Mouse (Mus musculus): ENCODE data around the gene Rps29. TPM values are rescaled to one million over a fixed set of nuclear protein-coding genes. Genes with fewer than 3 reads are reported as not detected.

Rps29 gene
- polyA plus RNA-seq, 1 experiment, result 1,436 TPM

- TF ChIP-seq POLR2A (IDR thresholded peaks at IDR 0.05; ENCODE audit: borderline replicate concordance, control insufficient read depth, low read depth, low read length), result peak; percentile 39; the same call in 1 of the 2 replicates
- no peak for TF ChIP-seq CTCF (IDR thresholded peaks at IDR 0.05; ENCODE audit: control insufficient read depth, insufficient read depth, low read length)
- H3K4me1 ChIP-seq (ENCODE audit: control insufficient read depth, insufficient read depth, low read length), result no peaks in the 10 kb centered on the region; the same call in 1 of the 2 replicates
- peak overlapping the region; percentile 98 for H3K4me3 ChIP-seq (replicated peaks; ENCODE audit: control insufficient read depth, low read depth, low read length)
- H3K27ac ChIP-seq (ENCODE audit: control insufficient read depth, insufficient read depth, low read depth, low read length, poor library complexity), result peak overlapping the region; percentile 98
- whole genome bisulfite sequencing, result under 1% methylated on average over 92 of the region's 94 CpGs
Measured at GRCm38 (mm10) chr12:69197378-69198163, 38.6 kb upstream of the Rps29 start.

- Histone ChIP-seq H3K27ac (ENCODE audit: control insufficient read depth, insufficient read depth, low read depth, low read length, poor library complexity) (peak within 1 kb of the TSS; percentile 98), H3K4me1 (ENCODE audit: control insufficient read depth, insufficient read depth, low read length) (no peaks in the 10 kb centered on the region; the same call in 1 of the 2 replicates), H3K4me3 (replicated peaks; ENCODE audit: control insufficient read depth, low read depth, low read length) (peak within 1 kb of the TSS; percentile 98)
- TF ChIP-seq CTCF (IDR thresholded peaks at IDR 0.05; ENCODE audit: control insufficient read depth, insufficient read depth, low read length), result no peak
- peak; percentile 79; the same call in 1 of the 2 replicates for TF ChIP-seq POLR2A (IDR thresholded peaks at IDR 0.05; ENCODE audit: borderline replicate concordance, control insufficient read depth, low read depth, low read length)
- under 1% methylated on average over 75 of the region's 75 CpGs for WGBS
Measured at GRCm38 (mm10) chr12:69196444-69197377, 37.7 kb upstream of the Rps29 start, which contains the start of gene Gm49383. Gene Gm49383, minus strand, starts transcription at chr12:69197104.

- WGBS, result 90% methylated on average over 2 of the region's 2 CpGs
- Histone ChIP-seq H3K4me1 (ENCODE audit: control insufficient read depth, insufficient read depth, low read length) (no peaks in the 10 kb centered on the region), H3K27ac (ENCODE audit: control insufficient read depth, insufficient read depth, low read depth, low read length, poor library complexity) (no peak overlapping the region), H3K4me3 (replicated peaks; ENCODE audit: control insufficient read depth, low read depth, low read length) (no peak overlapping the region)
- TF ChIP-seq POLR2A (IDR thresholded peaks at IDR 0.05; ENCODE audit: borderline replicate concordance, control insufficient read depth, low read depth, low read length) (no peak), CTCF (IDR thresholded peaks at IDR 0.05; ENCODE audit: control insufficient read depth, insufficient read depth, low read length) (no peak)
Measured at GRCm38 (mm10) chr12:69192637-69193036, 33.7 kb upstream of the Rps29 start.

GRCm38 (mm10) chr12:69191396-69191795, 32.4 kb upstream of the Rps29 start:
- TF ChIP-seq POLR2A (IDR thresholded peaks at IDR 0.05; ENCODE audit: borderline replicate concordance, control insufficient read depth, low read depth, low read length), result no peak
- 72% methylated on average over 5 of the region's 5 CpGs for WGBS
- Histone ChIP-seq H3K4me3 (replicated peaks; ENCODE audit: control insufficient read depth, low read depth, low read length) (no peak overlapping the region), H3K4me1 (ENCODE audit: control insufficient read depth, insufficient read depth, low read length) (no peaks in the 10 kb centered on the region), H3K27ac (ENCODE audit: control insufficient read depth, insufficient read depth, low read depth, low read length, poor library complexity) (no peak overlapping the region)

- Histone ChIP-seq H3K27ac (ENCODE audit: control insufficient read depth, insufficient read depth, low read depth, low read length, poor library complexity) (no peak overlapping the region), H3K4me1 (ENCODE audit: control insufficient read depth, insufficient read depth, low read length) (no peaks in the 10 kb centered on the region), H3K4me3 (replicated peaks; ENCODE audit: control insufficient read depth, low read depth, low read length) (no peak overlapping the region)
- TF ChIP-seq POLR2A (IDR thresholded peaks at IDR 0.05; ENCODE audit: borderline replicate concordance, control insufficient read depth, low read depth, low read length), result no peak
- TF ChIP-seq CTCF (IDR thresholded peaks at IDR 0.05; ENCODE audit: control insufficient read depth, insufficient read depth, low read length), result no peak
- WGBS, result 97% methylated on average over 1 of the region's 1 CpGs
Measured at GRCm38 (mm10) chr12:69190522-69190921, 31.5 kb upstream of the Rps29 start.

GRCm38 (mm10) chr12:69190074-69190473, 31.1 kb upstream of the Rps29 start:
- Histone ChIP-seq H3K4me1 (ENCODE audit: control insufficient read depth, insufficient read depth, low read length) (peaks cover 1% of the 10 kb centered on the region; the same call in 1 of the 2 replicates), H3K4me3 (replicated peaks; ENCODE audit: control insufficient read depth, low read depth, low read length) (no peak overlapping the region), H3K27ac (ENCODE audit: control insufficient read depth, insufficient read depth, low read depth, low read length, poor library complexity) (no peak overlapping the region)
- WGBS, result 90% methylated on average over 9 of the region's 9 CpGs
- no peak for TF ChIP-seq POLR2A (IDR thresholded peaks at IDR 0.05; ENCODE audit: borderline replicate concordance, control insufficient read depth, low read depth, low read length)
- TF ChIP-seq CTCF (IDR thresholded peaks at IDR 0.05; ENCODE audit: control insufficient read depth, insufficient read depth, low read length), result no peak

GRCm38 (mm10) chr12:69186811-69187471, 28.0 kb upstream of the Rps29 start:
- H3K27ac ChIP-seq (ENCODE audit: control insufficient read depth, insufficient read depth, low read depth, low read length, poor library complexity), result no peak overlapping the region
- WGBS, result 45% methylated on average over 5 of the region's 5 CpGs
- TF ChIP-seq CTCF (IDR thresholded peaks at IDR 0.05; ENCODE audit: control insufficient read depth, insufficient read depth, low read length), result no peak
- TF ChIP-seq POLR2A (IDR thresholded peaks at IDR 0.05; ENCODE audit: borderline replicate concordance, control insufficient read depth, low read depth, low read length), result no peak

More at GRCm38 (mm10) chr12:69186811-69187471, 28.0 kb upstream of the Rps29 start:
- Histone ChIP-seq H3K4me1 (ENCODE audit: control insufficient read depth, insufficient read depth, low read length) (peaks cover 1% of the 10 kb centered on the region; the same call in 1 of the 2 replicates), H3K4me3 (replicated peaks; ENCODE audit: control insufficient read depth, low read depth, low read length) (no peak overlapping the region)
